Mouse (Mus musculus) monocyte, adult 5-6 weeks (primary cell): ENCODE results near the gene Dhx36. TPM values are rescaled to one million over a fixed set of nuclear protein-coding genes. Genes with fewer than 3 reads are reported as not detected.
A peak's percentile ranks its signal among the peaks of the same experiment; 100 is the strongest.

Source experiments
- ATAC-seq: fragments of 153-309, 156-312 bp; replicated peaks from 2 replicates; pipeline ENCODE4 v1.8.0; 2017; ENCODE audit warnings: mild to moderate bottlenecking; ENCODE audit not compliant: low TSS enrichment, insufficient number of reproducible peaks, severe bottlenecking, poor library complexity, low FRiP score
- total RNA-seq: library from RNA; stranded (forward); fragments of 200-1000, 200-491, 200-594 nt; gene quantifications from 3 replicates; pipeline ENCODE4 v1.2.3, GENCODE M21; 2017

Gene Dhx36
- 57.8 to 65.3 TPM (median 58.7 TPM) in 3 replicates for total RNA-seq

- ATAC-seq, result peak; percentile 98
Measured at GRCm38 (mm10) chr3:62506488-62507205, at the start of gene Dhx36. TSS of gene Dhx36 (minus strand) at chr3:62507004.

GRCm38 (mm10) chr3:62527593-62527992 lies 20.8 kb upstream of the Dhx36 start:
- no peak for ATAC-seq

GRCm38 (mm10) chr3:62527160-62527559 lies 20.4 kb upstream of the Dhx36 start:
- no peak for ATAC-seq

GRCm38 (mm10) chr3:62507206-62507647 lies 423 bp upstream of the Dhx36 start:
- ATAC-seq, result no peak

- no peak for ATAC-seq
Measured at GRCm38 (mm10) chr3:62505166-62505900, 1.5 kb downstream of the Dhx36 start.

- no peak for ATAC-seq
Measured at GRCm38 (mm10) chr3:62499327-62499726, 7.5 kb downstream of the Dhx36 start.

GRCm38 (mm10) chr3:62492568-62492967 lies 14.2 kb downstream of the Dhx36 start:
- peak; percentile 63 for ATAC-seq

GRCm38 (mm10) chr3:62484340-62484739 lies 22.5 kb downstream of the Dhx36 start:
- no peak for ATAC-seq

- no peak for ATAC-seq
Measured at GRCm38 (mm10) chr3:62470179-62470578, 36.6 kb downstream of the Dhx36 start.

GRCm38 (mm10) chr3:62464276-62464675 lies 42.5 kb downstream of the Dhx36 start:
- ATAC-seq, result no peak

GRCm38 (mm10) chr3:62459483-62459882 lies 47.3 kb downstream of the Dhx36 start:
- no peak for ATAC-seq

- 0 out of 2 replicates have a peak, but pooled peaks have one; percentile 50 for ATAC-seq
Measured at GRCm38 (mm10) chr3:62458284-62459013, 48.4 kb downstream of the Dhx36 start.

GRCm38 (mm10) chr3:62455854-62456253 lies 51.0 kb downstream of the Dhx36 start:
- no peak for ATAC-seq

GRCm38 (mm10) chr3:62454096-62454495 lies 52.7 kb downstream of the Dhx36 start:
- ATAC-seq, result no peak

GRCm38 (mm10) chr3:62452961-62453360 lies 53.8 kb downstream of the Dhx36 start:
- ATAC-seq, result no peak

- no peak for ATAC-seq
Measured at GRCm38 (mm10) chr3:62449871-62450496, 56.8 kb downstream of the Dhx36 start.

GRCm38 (mm10) chr3:62447151-62447550 lies 59.7 kb downstream of the Dhx36 start:
- no peak for ATAC-seq

GRCm38 (mm10) chr3:62446271-62446670 lies 60.5 kb downstream of the Dhx36 start:
- ATAC-seq, result no peak
